Mouse (Mus musculus) spleen, postnatal 36 days (tissue): ENCODE measurements around the gene Olfr1427.
"Not testable (repeated sequence)": the region's sequence is repeated elsewhere in the genome, so short reads cannot be mapped to it uniquely, and the experiment has no call there.

Experiments
- DNase-seq, 2 experiments: peaks; one replicate each; pipeline ENCODE4 v3.0.0; 2022; ENCODE audit warnings: low spot score in 2 of 2, mixed read lengths in 1 of 2

Gene Olfr1427

DNA sequence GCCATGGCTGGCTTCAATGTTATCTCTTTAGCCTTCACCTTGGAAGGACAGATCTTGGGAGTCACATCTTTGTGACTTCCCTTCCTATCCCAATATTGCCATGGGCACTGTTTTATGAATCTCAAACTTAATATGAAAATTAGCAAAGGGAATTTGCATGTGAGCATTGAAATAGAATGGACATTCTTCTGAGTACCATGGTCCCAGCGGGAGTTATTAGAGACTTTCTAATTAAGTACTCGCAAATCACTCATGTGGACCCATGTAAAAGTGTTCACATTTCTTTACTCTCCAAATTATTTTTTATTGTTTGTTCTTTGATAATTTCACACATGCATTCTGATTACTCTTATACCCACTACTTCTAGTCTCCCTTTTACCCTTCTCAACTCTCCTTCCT lies at the start of gene Olfr1427:
Gene Olfr1427 (minus strand): TSS at position 101 of the 400 bp plus-strand sequence.
- no peak for DNase-seq

DNA sequence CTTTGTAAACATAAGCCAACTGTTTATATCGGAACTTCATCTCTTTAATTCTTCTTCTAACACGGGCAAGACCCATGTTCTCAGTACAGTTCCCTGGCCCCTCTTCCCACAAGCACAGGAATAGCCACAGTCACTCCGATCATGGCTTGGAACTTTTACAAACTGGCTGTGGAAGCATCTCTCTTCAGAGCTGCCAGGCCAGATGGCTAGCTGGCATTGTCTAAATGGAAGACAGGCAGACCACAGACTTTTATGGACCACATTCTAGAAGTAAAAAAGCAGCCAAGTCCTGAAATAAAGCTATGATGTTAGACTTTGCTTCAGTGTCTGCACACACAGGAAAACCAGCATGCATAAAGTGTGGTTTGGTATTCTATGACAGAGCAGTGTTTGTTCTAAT lies 42.3 kb upstream of the Olfr1427 start:
- no peak for DNase-seq

DNA sequence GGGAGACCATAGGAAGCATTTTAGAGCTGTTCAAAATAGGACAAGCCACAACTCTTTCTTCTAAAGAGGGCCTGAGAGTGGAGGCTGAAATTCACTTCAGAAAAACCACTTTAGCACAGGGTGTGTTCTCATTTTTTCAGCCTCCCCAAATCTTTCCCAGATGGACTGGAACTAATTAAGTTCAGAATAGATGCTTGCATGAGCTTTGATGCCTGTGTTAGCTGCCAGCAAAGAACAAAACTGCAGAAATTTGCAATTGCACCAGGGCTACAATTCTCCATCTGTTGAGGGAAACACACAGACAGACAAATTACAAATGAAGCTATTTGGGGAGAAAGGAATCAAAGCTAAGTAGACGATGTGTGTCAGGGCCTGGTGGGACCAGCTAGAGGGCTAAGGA lies 40.2 kb upstream of the Olfr1427 start:
- DNase-seq = no peak

DNA sequence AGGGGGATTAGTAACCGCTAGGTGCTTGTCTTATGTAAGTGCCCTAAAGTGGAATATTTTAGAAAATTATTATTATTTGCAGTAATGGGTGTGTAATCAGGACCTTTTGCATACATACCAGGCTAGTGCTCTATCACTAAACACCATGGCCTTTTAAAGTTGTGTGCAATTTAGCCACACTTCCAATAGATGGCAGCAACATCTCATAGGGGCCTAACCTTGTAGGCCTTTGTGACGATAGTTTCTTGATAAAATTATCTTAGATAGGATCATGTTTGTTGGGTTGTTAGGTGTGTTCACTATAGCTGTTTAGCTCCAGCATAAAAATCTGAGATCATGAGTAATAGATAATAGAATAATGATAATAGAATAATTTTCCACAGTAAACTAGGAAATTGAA lies 31.2 kb upstream of the Olfr1427 start:
- DNase-seq = no peak

DNA sequence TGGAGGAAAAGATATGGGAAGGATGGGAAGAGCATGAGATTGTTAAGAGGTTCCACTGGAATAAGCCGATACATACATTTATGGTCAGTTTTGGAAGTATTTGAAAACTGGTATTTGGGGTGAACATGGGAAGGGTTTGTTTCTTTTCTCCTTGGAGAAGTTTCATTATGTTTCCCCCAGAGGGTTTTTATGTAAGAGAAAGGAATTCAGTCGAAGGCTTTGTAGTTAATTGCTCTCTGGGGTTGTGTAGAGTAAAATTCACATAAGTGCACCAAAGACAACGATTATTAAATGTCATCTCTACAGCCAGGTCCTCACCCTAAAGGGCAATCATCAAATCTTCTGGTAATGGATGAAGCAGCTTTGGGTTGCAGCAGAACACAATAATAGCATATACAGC lies 20.0 kb upstream of the Olfr1427 start, which contains the start of gene Olfr76:
Gene Olfr76 (minus strand): TSS at position 101 of the 400 bp plus-strand sequence.
- no peak for DNase-seq

DNA sequence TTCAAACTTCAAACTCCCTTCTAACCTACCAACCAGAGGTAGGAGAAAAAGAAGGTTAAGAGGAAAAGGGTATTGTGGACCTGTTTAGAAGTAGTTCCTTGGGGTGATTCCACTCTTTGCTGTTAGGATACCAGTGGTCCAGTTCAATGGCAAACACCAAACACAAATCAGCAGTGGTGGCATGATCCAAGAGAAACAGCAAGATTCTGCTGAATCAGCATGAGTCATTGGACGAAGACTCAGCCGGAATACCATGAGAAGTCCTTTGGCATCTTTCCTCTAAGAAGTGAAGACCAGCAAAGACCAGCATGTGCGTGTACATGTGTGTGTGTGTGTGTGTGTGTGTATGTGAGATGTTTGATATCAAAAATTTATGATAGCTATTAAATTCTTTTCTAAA lies 13.3 kb upstream of the Olfr1427 start:
- DNase-seq = no peak

DNA sequence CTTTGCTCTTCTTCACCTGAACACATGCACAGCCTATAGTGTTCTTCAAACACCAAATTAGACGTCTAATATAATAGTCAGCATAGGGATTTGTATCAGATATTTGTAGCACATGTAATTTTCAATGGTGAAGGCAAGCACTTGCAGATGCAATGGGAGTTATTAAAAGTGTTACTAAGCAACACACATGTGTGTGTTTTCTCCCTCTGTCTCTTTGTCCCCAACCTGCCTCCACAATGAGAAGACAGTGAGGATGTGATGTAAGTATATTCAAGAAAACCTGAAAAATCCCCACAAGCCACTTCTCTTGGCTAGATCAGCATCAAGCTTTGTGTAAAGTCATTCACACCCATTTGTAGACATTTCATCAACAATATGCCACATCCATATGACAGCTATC lies 12.7 kb upstream of the Olfr1427 start, which contains the start of gene Olfr1428:
Gene Olfr1428 (minus strand): TSS at position 101 of the 400 bp plus-strand sequence.
- DNase-seq = no peak

DNA sequence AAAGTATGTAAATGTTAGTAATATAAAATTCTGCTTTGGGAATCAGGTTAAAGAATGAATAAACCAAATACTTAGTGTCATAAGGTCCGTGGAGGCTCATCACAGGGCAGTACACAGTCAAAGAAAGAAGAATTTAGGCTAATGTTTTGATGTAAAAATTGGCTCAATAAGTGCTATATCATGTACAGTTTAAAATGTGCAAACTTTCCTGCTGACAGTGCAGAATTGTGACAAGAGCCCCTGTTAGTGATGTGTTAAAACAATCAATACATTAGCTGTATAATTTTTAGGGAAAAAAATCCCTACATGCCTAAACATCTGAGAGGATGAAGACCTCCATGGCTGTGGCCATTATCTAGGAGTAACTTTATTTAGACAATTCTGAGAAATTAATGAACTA lies 10.7 kb upstream of the Olfr1427 start:
- DNase-seq = no peak

DNA sequence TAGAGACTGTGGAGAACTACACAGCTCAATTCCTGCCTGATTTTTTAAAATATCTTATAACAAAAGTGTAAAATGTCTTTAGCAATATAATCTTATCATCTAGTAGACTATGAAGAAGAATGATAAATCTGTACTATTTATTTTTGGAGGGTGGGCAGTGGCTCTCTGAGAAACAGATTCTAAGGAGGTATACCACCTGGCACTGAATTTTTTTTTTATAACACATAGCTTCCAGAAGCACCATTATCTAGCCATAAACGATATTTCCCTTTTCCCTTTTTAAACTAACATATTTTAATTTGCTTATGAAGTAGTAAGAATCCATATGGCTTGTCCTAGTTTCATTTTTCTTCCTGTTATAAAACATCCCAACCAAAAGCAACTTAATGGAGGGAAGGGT lies 1.4 kb upstream of the Olfr1427 start:
- no peak for DNase-seq

DNA sequence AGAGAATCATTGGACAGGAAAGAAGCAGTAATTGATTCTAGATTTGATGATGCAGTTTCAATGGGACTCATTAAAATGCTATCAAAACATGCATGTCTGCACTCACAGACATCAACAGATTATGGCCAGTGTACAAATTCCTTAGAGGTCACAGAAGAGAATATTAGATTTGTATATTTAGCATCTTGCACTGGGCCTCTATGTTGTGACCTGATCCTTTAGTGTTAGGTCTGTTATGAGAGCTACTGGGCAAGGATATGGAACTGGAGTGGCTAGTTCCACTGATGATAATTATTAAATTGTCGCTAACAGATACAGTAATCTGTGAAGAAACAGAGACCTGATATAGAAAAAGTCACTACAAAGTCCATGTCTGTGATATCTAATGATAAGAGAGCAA lies 11.2 kb downstream of the Olfr1427 start, which contains the start of gene Olfr1426:
Gene Olfr1426 (minus strand): TSS at position 101 of the 400 bp plus-strand sequence.
- DNase-seq = no peak

DNA sequence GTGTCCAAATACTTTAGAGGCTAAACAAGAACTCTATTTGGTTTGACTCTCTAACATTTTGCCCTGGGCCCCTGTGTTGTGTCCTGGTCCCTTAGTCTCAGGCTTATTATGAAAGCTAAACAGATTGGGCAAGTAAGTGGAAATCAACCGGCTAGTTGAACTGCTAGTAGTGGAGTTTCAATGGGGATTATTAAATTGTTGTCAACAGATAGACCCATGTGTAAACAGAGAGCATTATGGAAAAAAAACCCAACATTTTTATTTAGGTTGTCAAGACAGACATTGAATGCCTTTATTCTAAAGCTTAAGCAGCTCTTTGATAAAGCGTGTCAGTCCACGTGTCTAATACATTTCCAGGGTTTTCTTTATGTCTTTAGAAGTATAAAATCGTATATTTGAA lies 25.5 kb downstream of the Olfr1427 start, which contains the start of gene Olfr1425:
Gene Olfr1425 (minus strand): TSS at position 101 of the 400 bp plus-strand sequence.
- not testable (repeated sequence) for DNase-seq

DNA sequence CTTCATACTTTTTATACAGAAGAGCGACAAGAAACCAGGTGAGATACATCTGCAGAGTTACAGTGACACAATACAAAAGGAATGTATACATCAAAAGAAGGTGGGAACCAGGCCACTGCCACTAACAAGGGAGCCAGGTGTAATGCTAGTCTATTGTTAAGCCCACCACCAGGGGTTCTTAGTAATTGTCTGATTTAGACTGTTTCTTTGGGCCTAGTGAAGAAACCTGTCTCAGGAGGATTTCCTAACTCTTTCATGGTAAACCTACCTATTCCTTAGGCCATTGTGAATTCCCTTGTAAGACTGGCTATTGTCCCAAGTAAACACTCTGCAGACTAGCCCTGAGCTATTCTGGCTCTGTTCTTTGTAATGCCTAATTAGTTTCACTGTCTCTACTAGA lies 33.6 kb downstream of the Olfr1427 start:
- DNase-seq = not testable (repeated sequence)

DNA sequence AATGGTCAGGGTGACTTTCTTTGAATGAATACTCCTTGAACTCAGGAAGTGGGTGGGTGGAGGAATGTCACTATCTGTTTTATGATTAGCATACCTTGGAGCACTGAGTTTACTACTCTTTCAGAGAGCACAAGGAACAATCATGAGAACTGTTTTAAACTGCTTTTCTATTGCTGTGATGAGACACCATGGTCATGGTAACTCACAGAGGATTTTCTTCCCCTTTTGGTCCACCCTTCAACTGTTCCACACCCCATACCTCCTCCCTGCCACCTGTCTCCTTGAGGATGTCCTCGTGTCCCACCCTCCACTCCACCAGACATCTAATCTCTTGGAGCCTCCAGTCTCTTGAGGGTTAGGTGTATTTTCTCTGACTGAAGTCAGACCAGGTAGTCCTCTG lies 35.3 kb downstream of the Olfr1427 start:
- not testable (repeated sequence) for DNase-seq

DNA sequence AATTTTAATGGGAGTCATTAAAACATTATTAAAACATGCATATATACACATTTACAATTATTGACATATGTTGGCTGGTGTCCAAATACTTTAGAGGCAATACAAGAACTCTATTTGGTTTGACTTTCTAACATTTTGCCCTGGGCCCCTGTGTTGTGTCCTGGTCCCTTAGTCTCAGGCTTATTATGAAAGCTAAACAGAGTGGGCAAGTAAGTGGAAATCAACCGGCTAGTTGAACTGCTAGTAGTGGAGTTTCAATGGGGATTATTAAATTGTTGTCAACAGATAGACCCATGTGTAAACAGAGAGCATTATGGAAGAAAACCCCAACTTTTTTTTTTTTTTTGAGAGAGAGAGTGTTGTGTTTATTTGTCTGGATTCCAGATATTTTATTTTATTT lies 40.6 kb downstream of the Olfr1427 start, which contains the start of gene Olfr1424:
Gene Olfr1424 (minus strand): TSS at position 101 of the 400 bp plus-strand sequence.
- DNase-seq = not testable (repeated sequence)
